Mouse (Mus musculus): Measurements from ENCODE around the gene Qser1. TPM values are rescaled to one million over a fixed set of nuclear protein-coding genes. Genes with fewer than 3 reads are reported as not detected.

The Qser1 gene
- polyA plus RNA-seq, 1 experiment from 2014 or later = 13.5 TPM

Other genes with a start within 250 kb of the Qser1 start
- gene Cstf3, start 226.2 kb downstream of the Qser1 start, polyA plus RNA-seq (2015; fragmentation: Nextera tagmentation; extraction: Ambion mirVana) = 88.2 and 94.8 TPM in 2 replicates
- gene Tcp11l1, start 104.6 kb downstream of the Qser1 start, polyA plus RNA-seq (2015; fragmentation: Nextera tagmentation; extraction: Ambion mirVana) = 61.5 and 73.3 TPM in 2 replicates
- gene Pin1rt1, start 100.4 kb downstream of the Qser1 start, polyA plus RNA-seq (2015; fragmentation: Nextera tagmentation; extraction: Ambion mirVana) = not detected in 2 replicates
- gene Depdc7, start 73.9 kb downstream of the Qser1 start, polyA plus RNA-seq (2015; fragmentation: Nextera tagmentation; extraction: Ambion mirVana) = 4.1 and 5.3 TPM in 2 replicates
- 2.8 and 3.0 TPM in 2 replicates for gene Prrg4, start 33.1 kb upstream of the Qser1 start, polyA plus RNA-seq (2015; fragmentation: Nextera tagmentation; extraction: Ambion mirVana)
- 9.5 and 11.2 TPM in 2 replicates for gene Ccdc73, start 51.0 kb upstream of the Qser1 start, polyA plus RNA-seq (2015; fragmentation: Nextera tagmentation; extraction: Ambion mirVana)
- gene Eif3m, start 200.3 kb upstream of the Qser1 start, polyA plus RNA-seq (2015; fragmentation: Nextera tagmentation; extraction: Ambion mirVana) = 270 and 278 TPM in 2 replicates